Mouse (Mus musculus) cortical plate, adult 2 months (tissue): ENCODE data around the gene Tesc. TPM values are rescaled to one million over a fixed set of nuclear protein-coding genes. Genes with fewer than 3 reads are reported as not detected.

Experiments
- H3K27ac ChIP-seq: fragments of 200-500 bp; 2 replicates; pipeline ENCODE4 v1.5.1; 2012; ENCODE audit warnings: low read length, control low read depth, inconsistent platforms; ENCODE audit not compliant: insufficient read depth
- H3K4me1 ChIP-seq: fragments of 200-500 bp; 2 replicates; pipeline ENCODE4 v1.6.1; 2011; ENCODE audit warnings: low read length; ENCODE audit not compliant: control insufficient read depth, insufficient read depth
- H3K4me3 ChIP-seq: fragments of 200-500 bp; 2 replicates; pipeline ENCODE4 v1.5.1; 2011; ENCODE audit warnings: mild to moderate bottlenecking, low read length, control low read depth; ENCODE audit not compliant: insufficient read depth
- CTCF ChIP-seq: fragments of 200-500 bp; IDR thresholded peaks from 2 replicates; pipeline ENCODE4 v1.5.1; 2011; ENCODE audit warnings: mild to moderate bottlenecking, control low read depth, low read length; ENCODE audit not compliant: insufficient read depth; ENCODE audit errors: extremely low read depth
- POLR2A ChIP-seq: fragments of 200-500 bp; IDR thresholded peaks from 2 replicates; pipeline ENCODE4 v1.6.1; 2011; ENCODE audit warnings: mild to moderate bottlenecking, low read length, control low read depth; ENCODE audit not compliant: insufficient read depth; ENCODE audit errors: extremely low read depth
- polyA plus RNA-seq: library from polyadenylated mRNA; depleted of rRNA; stranded (reverse); fragments of >200 nt; gene quantifications from 2 replicates; pipeline ENCODE4 v1.2.3, GENCODE M21; 2012

The Tesc gene
- polyA plus RNA-seq, 1 experiment, result 54.6 TPM

DNA sequence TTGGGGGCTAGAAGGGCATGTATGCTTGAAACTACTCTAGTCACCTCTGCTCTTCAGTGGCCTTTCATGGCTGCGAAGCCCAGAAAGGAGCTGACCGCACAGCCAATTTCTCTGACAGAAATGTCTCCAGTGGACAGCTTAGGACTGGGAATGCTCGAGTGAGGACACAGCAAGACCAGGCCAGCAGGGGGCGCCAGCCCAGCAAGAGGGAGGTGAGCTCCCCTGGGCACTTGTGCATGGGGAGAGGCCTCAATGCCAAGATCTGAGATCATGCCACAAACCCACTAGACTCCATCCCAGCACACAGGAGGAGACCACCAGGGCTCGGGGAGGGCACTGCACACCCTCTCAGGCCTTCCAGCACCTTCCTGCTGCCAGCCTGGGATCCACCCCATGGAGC is 39.3 kb downstream of the Tesc start:
- H3K4me1 ChIP-seq, result peaks cover 8% of the 10 kb centered on the region
- no peak overlapping the region for H3K4me3 ChIP-seq
- no peak overlapping the region for H3K27ac ChIP-seq
- peak; percentile 67 for TF ChIP-seq CTCF
- TF ChIP-seq POLR2A, result no peak

- Histone ChIP-seq H3K4me1 (peaks cover 8% of the 10 kb centered on the region), H3K4me3 (no peak overlapping the region), H3K27ac (no peak overlapping the region)
- TF ChIP-seq POLR2A (no peak), CTCF (no peak)
These were observed 40.0 kb downstream of the Tesc start for GRCm38 (mm10) chr5:118067572-118067971.

- Histone ChIP-seq H3K4me1 (peaks cover 8% of the 10 kb centered on the region), H3K4me3 (no peak overlapping the region), H3K27ac (no peak overlapping the region)
- TF ChIP-seq CTCF, result no peak
- no peak for TF ChIP-seq POLR2A
These were observed 40.5 kb downstream of the Tesc start for GRCm38 (mm10) chr5:118067984-118068494.

GRCm38 (mm10) chr5:118069315-118069714 is 41.8 kb downstream of the Tesc start:
- TF ChIP-seq POLR2A, result no peak
- TF ChIP-seq CTCF, result peak; percentile 98
- Histone ChIP-seq H3K4me3 (no peak overlapping the region), H3K27ac (no peak overlapping the region), H3K4me1 (peaks cover 2% of the 10 kb centered on the region; the same call in 1 of the 2 replicates)

- no peak for TF ChIP-seq CTCF
- TF ChIP-seq POLR2A, result no peak
- Histone ChIP-seq H3K27ac (no peak overlapping the region), H3K4me3 (no peak overlapping the region), H3K4me1 (peaks cover 2% of the 10 kb centered on the region; the same call in 1 of the 2 replicates)
These were observed 44.2 kb downstream of the Tesc start for GRCm38 (mm10) chr5:118071766-118072165.

DNA sequence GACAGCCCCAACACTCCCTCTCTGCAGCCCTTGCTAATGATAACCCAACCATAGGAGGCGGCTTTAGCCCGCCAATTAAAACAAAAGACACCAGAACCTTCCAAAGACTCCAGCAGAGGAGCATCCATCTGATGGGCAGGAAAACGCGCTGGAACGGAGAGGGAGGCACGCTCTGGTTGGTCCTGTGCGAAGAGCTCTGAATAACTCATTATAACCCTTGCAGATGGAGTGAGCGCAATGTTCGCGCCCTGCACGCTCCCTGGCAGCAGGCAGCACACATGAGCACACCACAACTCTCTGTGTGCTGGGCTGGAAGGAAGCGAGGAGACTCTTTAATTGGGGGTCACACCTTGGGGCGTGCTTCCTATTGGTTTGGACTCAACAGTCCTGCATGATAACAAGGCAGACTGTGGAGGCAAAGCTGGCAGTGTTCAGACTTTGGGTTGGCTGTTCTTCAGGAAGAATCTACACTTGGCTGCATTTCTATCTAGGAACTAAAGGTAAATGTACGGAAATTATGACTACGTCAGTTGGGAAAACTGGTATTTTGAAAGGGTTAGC is 45.8 kb downstream of the Tesc start:
- H3K4me3 ChIP-seq, result no peak overlapping the region
- no peak overlapping the region for H3K27ac ChIP-seq
- H3K4me1 ChIP-seq, result no peaks in the 10 kb centered on the region
- no peak for TF ChIP-seq CTCF
- TF ChIP-seq POLR2A, result no peak

GRCm38 (mm10) chr5:118076721-118077592 is 49.4 kb downstream of the Tesc start:
- 0 out of 2 replicates have a peak, but pooled peaks cover 6% of the 10 kb centered on the region for H3K4me1 ChIP-seq
- TF ChIP-seq CTCF (peak; percentile 21; the same call in 1 of the 2 replicates), POLR2A (no peak)
- no peak overlapping the region for H3K4me3 ChIP-seq
- H3K27ac ChIP-seq, result no peak overlapping the region

DNA sequence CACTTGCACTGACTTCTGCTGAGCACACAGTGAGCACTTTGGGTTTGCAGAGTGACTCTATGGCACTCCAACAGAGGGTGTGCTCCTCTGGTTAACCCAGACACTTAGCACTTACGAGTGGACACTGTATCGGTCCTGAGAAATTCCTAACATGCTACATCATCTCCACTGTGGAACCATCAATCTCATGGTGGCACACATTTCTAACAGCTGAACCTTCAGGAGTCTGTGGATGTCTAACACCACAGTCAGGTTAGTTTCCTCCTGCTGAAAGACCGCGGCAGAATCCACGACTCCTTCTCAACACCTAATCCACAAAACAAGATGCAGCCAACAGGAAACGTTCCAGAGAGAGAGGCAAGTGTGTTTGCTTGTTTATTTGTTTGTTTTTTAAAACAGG is 51.0 kb downstream of the Tesc start:
- TF ChIP-seq POLR2A, result no peak
- TF ChIP-seq CTCF, result no peak
- Histone ChIP-seq H3K4me3 (no peak overlapping the region), H3K4me1 (peaks cover 16% of the 10 kb centered on the region; the same call in 1 of the 2 replicates), H3K27ac (no peak overlapping the region)

- Histone ChIP-seq H3K4me1 (peaks cover 19% of the 10 kb centered on the region), H3K27ac (no peak overlapping the region), H3K4me3 (no peak overlapping the region)
- TF ChIP-seq CTCF, result no peak
These were observed 51.8 kb downstream of the Tesc start for GRCm38 (mm10) chr5:118079354-118079753.
